Mouse (Mus musculus): ENCODE data around the gene AC124108.1. TPM values are rescaled to one million over a fixed set of nuclear protein-coding genes. Genes with fewer than 3 reads are reported as not detected.
A peak's percentile ranks its signal among the peaks of the same experiment; 100 is the strongest.

Gene AC124108.1
- polyA plus RNA-seq, 1 experiment from 2014 or later = not detected

DNA sequence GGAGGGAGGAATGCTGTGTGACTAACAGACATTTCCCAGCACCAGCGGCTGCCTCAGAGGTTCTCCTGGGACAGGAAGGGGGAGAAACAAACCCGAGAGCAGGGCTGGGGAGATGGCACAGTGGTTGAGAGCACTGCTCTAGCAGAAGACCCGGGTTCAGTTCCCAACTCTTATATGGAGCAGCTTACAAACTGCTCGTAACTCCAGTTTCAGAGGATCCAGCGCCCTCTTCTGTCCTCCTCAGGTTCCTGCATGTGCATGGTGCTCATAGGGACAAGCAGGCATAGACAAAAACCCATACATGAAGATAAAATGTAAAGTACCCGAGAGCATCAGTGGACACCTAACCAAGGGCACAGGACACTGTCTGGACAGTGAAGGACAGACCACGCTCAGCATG, 19.7 kb downstream of the AC124108.1 start:
- WGBS = 27% methylated on average over 7 of the region's 7 CpGs
- no peak overlapping the region for H3K4me3 ChIP-seq (ENCODE audit: low read depth, low read length)
- H3K36me3 ChIP-seq (ENCODE audit: control insufficient read depth, insufficient read depth) = no peaks in the 10 kb centered on the region
- H3K9me3 ChIP-seq (ENCODE audit: control insufficient read depth) = no peaks in the 10 kb centered on the region
- H3K9ac ChIP-seq (ENCODE audit: low read depth, low read length) = no peak overlapping the region
- H3K4me2 ChIP-seq (replicated peaks; ENCODE audit: low read depth) = no peak overlapping the region
- H3K4me1 ChIP-seq (replicated peaks; ENCODE audit: control insufficient read depth, insufficient read depth, low read length) = no peaks in the 10 kb centered on the region
- H3K27ac ChIP-seq (ENCODE audit: low read depth, low read length) = no peak overlapping the region
- peaks cover 22% of the 10 kb centered on the region for H3K27me3 ChIP-seq (replicated peaks; ENCODE audit: control insufficient read depth, insufficient read depth, low read length)
- TF ChIP-seq CTCF (IDR thresholded peaks at IDR 0.05; ENCODE audit: low read depth) = peak; percentile 69
- ATAC-seq = no peak

DNA sequence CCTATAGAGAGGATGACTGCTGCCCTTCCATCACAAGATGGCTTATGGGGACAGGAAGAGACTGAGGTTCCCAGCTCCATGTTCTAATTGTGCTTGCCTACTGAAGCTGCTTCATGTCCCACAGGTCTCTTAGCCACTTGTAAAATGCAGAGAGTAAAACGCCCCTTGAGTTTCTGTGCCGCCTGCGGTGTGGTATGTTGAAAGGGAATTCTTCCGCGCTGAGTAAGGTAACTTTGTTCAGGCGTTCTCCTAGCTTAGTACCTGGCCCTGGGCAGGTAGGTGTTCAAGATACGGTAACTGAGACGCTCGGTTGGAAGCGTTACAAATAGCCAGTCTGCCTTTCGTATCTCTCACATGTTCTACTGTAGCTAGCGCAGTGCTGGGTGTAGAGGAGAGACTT, 20.4 kb downstream of the AC124108.1 start:
- 35% methylated on average over 12 of the region's 12 CpGs for WGBS
- Histone ChIP-seq H3K27ac (ENCODE audit: low read depth, low read length) (no peak overlapping the region), H3K4me3 (ENCODE audit: low read depth, low read length) (no peak overlapping the region), H3K4me1 (replicated peaks; ENCODE audit: control insufficient read depth, insufficient read depth, low read length) (no peaks in the 10 kb centered on the region), H3K9me3 (ENCODE audit: control insufficient read depth) (no peaks in the 10 kb centered on the region), H3K9ac (ENCODE audit: low read depth, low read length) (no peak overlapping the region), H3K36me3 (ENCODE audit: control insufficient read depth, insufficient read depth) (no peaks in the 10 kb centered on the region), H3K27me3 (replicated peaks; ENCODE audit: control insufficient read depth, insufficient read depth, low read length) (peaks cover 22% of the 10 kb centered on the region), H3K4me2 (replicated peaks; ENCODE audit: low read depth) (peak overlapping the region; percentile 45)
- ATAC-seq = 0 out of 2 replicates have a peak, but pooled peaks have one; percentile 31
- TF ChIP-seq CTCF (IDR thresholded peaks at IDR 0.05; ENCODE audit: low read depth) = no peak

DNA sequence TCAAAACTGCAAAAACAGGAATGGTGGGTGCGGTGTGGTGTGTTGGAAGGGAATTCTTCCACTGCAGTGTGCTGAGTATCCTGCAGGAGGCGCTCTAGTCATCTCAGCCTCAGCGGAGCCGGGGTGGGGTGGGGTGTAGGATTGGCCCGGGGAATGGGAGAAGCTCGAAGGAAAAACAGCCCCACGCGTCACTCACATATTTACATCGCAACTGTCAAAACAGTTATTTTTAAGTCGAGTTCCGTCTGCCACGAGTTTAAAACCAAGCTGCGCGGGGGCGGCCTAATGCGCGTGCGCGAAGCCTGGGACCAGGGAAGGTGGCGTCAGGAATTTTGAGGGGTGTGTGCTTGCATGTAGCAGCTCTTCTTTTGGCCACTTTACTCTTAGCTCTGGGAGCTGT, 21.0 kb downstream of the AC124108.1 start:
- H3K27me3 ChIP-seq (replicated peaks; ENCODE audit: control insufficient read depth, insufficient read depth, low read length) = peaks cover 22% of the 10 kb centered on the region
- H3K9me3 ChIP-seq (ENCODE audit: control insufficient read depth) = no peaks in the 10 kb centered on the region
- no peaks in the 10 kb centered on the region for H3K36me3 ChIP-seq (ENCODE audit: control insufficient read depth, insufficient read depth)
- WGBS = 9% methylated on average over 20 of the region's 20 CpGs
- H3K27ac ChIP-seq (ENCODE audit: low read depth, low read length) = no peak overlapping the region
- TF ChIP-seq CTCF (IDR thresholded peaks at IDR 0.05; ENCODE audit: low read depth) = peak; percentile 79
- peak overlapping the region; percentile 23; the same call in 1 of the 2 replicates for H3K4me3 ChIP-seq (ENCODE audit: low read depth, low read length)
- ATAC-seq = 0 out of 2 replicates have a peak, but pooled peaks have one; percentile 16
- no peaks in the 10 kb centered on the region for H3K4me1 ChIP-seq (replicated peaks; ENCODE audit: control insufficient read depth, insufficient read depth, low read length)
- H3K9ac ChIP-seq (ENCODE audit: low read depth, low read length) = no peak overlapping the region
- peak overlapping the region; percentile 45 for H3K4me2 ChIP-seq (replicated peaks; ENCODE audit: low read depth)

DNA sequence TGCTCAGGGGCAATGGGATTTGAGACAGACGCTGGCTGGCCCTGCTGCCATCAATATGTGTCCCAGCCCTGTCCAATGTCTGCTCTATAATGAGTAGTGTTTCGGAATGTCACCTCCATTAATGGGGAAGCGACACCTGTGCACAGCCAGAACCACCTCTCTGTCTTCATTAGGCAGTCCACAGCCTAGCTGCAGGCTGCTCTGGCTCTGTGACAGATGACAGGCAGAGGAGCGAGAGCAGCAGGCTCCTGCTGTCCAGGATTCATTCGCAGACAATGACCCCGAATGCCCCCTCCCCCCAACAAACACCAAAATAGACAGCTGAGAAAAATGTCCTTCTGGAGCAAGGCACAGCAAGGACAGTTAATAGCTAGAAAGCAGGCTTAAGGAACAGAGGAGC, 21.8 kb downstream of the AC124108.1 start:
- WGBS = 57% methylated on average over 6 of the region's 6 CpGs
- ATAC-seq = no peak
- Histone ChIP-seq H3K9ac (ENCODE audit: low read depth, low read length) (no peak overlapping the region), H3K27ac (ENCODE audit: low read depth, low read length) (no peak overlapping the region), H3K36me3 (ENCODE audit: control insufficient read depth, insufficient read depth) (no peaks in the 10 kb centered on the region), H3K4me2 (replicated peaks; ENCODE audit: low read depth) (no peak overlapping the region), H3K27me3 (replicated peaks; ENCODE audit: control insufficient read depth, insufficient read depth, low read length) (peaks cover 22% of the 10 kb centered on the region), H3K4me3 (ENCODE audit: low read depth, low read length) (no peak overlapping the region), H3K4me1 (replicated peaks; ENCODE audit: control insufficient read depth, insufficient read depth, low read length) (no peaks in the 10 kb centered on the region), H3K9me3 (ENCODE audit: control insufficient read depth) (no peaks in the 10 kb centered on the region)
- no peak for TF ChIP-seq CTCF (IDR thresholded peaks at IDR 0.05; ENCODE audit: low read depth)

- 61% methylated on average over 3 of the region's 3 CpGs for WGBS
- no peak for ATAC-seq
- Histone ChIP-seq H3K4me2 (replicated peaks; ENCODE audit: low read depth) (no peak overlapping the region), H3K27me3 (replicated peaks; ENCODE audit: control insufficient read depth, insufficient read depth, low read length) (peaks cover 7% of the 10 kb centered on the region), H3K4me1 (replicated peaks; ENCODE audit: control insufficient read depth, insufficient read depth, low read length) (no peaks in the 10 kb centered on the region), H3K9ac (ENCODE audit: low read depth, low read length) (no peak overlapping the region), H3K9me3 (ENCODE audit: control insufficient read depth) (no peaks in the 10 kb centered on the region), H3K36me3 (ENCODE audit: control insufficient read depth, insufficient read depth) (no peaks in the 10 kb centered on the region), H3K27ac (ENCODE audit: low read depth, low read length) (no peak overlapping the region), H3K4me3 (ENCODE audit: low read depth, low read length) (no peak overlapping the region)
- TF ChIP-seq CTCF (IDR thresholded peaks at IDR 0.05; ENCODE audit: low read depth) = no peak
Observed at GRCm38 (mm10) chr1:132216276-132216675, 25.0 kb downstream of the AC124108.1 start.

GRCm38 (mm10) chr1:132221627-132222026, 30.4 kb downstream of the AC124108.1 start:
- no peaks in the 10 kb centered on the region for H3K36me3 ChIP-seq (ENCODE audit: control insufficient read depth, insufficient read depth)
- no peak for ATAC-seq
- H3K9me3 ChIP-seq (ENCODE audit: control insufficient read depth) = no peaks in the 10 kb centered on the region
- no peaks in the 10 kb centered on the region for H3K4me1 ChIP-seq (replicated peaks; ENCODE audit: control insufficient read depth, insufficient read depth, low read length)
- 42% methylated on average over 2 of the region's 2 CpGs for WGBS
- no peak overlapping the region for H3K27ac ChIP-seq (ENCODE audit: low read depth, low read length)
- H3K27me3 ChIP-seq (replicated peaks; ENCODE audit: control insufficient read depth, insufficient read depth, low read length) = no peaks in the 10 kb centered on the region
- H3K4me3 ChIP-seq (ENCODE audit: low read depth, low read length) = no peak overlapping the region
- H3K9ac ChIP-seq (ENCODE audit: low read depth, low read length) = no peak overlapping the region
- H3K4me2 ChIP-seq (replicated peaks; ENCODE audit: low read depth) = no peak overlapping the region
- no peak for TF ChIP-seq CTCF (IDR thresholded peaks at IDR 0.05; ENCODE audit: low read depth)

DNA sequence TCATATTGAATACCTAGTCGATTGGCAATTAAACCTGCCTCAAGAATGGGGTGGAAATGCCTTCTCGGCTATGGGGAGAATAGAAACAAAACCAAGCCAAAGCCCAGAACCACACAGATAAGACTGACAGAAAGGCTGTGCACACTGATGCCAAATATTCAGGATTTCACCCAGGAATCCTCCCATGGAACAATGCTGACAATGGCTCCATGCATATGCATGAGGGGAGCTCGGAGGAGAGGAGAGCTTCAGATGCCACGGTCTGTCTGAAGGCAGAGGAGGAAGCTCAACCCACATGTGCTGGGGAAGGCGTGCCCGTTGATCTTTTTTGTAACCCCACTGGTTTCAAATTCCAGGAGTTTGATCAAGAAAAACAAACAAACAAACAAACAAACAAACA, 30.9 kb downstream of the AC124108.1 start:
- Histone ChIP-seq H3K9me3 (ENCODE audit: control insufficient read depth) (no peaks in the 10 kb centered on the region), H3K27me3 (replicated peaks; ENCODE audit: control insufficient read depth, insufficient read depth, low read length) (no peaks in the 10 kb centered on the region), H3K4me2 (replicated peaks; ENCODE audit: low read depth) (no peak overlapping the region), H3K36me3 (ENCODE audit: control insufficient read depth, insufficient read depth) (no peaks in the 10 kb centered on the region), H3K4me3 (ENCODE audit: low read depth, low read length) (no peak overlapping the region), H3K27ac (ENCODE audit: low read depth, low read length) (no peak overlapping the region), H3K9ac (ENCODE audit: low read depth, low read length) (no peak overlapping the region), H3K4me1 (replicated peaks; ENCODE audit: control insufficient read depth, insufficient read depth, low read length) (no peaks in the 10 kb centered on the region)
- no peak for ATAC-seq
- no peak for TF ChIP-seq CTCF (IDR thresholded peaks at IDR 0.05; ENCODE audit: low read depth)
- 31% methylated on average over 6 of the region's 6 CpGs for WGBS

Measured in intestine, postnatal 0 days (tissue).